Mouse (Mus musculus): ENCODE data around the gene Vmn1r11. TPM values are rescaled to one million over a fixed set of nuclear protein-coding genes. Genes with fewer than 3 reads are reported as not detected.

Vmn1r11 gene
- polyA plus RNA-seq (2012; rRNA removed): not detected in 2 replicates

DNA sequence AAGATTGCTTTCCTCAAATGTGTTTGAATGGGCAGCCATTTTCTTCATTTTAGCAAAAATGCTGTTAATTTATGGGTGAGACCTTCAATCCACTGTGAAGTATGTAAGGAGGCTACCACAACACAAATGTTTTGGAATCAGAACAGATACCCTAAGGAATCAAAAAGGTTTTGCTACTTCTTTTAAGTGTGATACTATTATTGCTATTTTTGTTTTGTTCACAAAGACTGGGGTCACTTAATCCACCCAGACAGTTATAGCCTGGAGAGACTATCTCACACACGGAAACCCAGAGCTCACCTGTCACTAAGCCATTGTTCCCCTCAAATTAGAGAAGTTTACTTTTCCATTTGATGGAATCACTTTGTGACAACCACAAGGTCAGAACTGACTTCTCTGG is at the start of gene Vmn1r11:
Vmn1r11 (plus strand) TSS at position 301 of the 400 bp plus-strand sequence.
- DNase-seq (ENCODE audit: low read depth, low spot score): no peak
- WGBS: 59% methylated on average over 1 of the region's 1 CpGs

- DNase-seq (ENCODE audit: low read depth, low spot score): no peak
- WGBS: 67% methylated on average over 1 of the region's 1 CpGs
Observed at GRCm38 (mm10) chr6:57106358-57106757, 26.9 kb upstream of the Vmn1r11 start.

- no peak for DNase-seq (ENCODE audit: low read depth, low spot score)
Observed at GRCm38 (mm10) chr6:57109154-57109553, 24.1 kb upstream of the Vmn1r11 start, which contains the start of gene Vmn1r10. Vmn1r10 (plus strand) TSS chr6:57109454.

GRCm38 (mm10) chr6:57156619-57157018 is 23.4 kb downstream of the Vmn1r11 start, which contains the start of gene Vmn1r12:
Vmn1r12 (plus strand) TSS chr6:57156919.
- 67% methylated on average over 2 of the region's 2 CpGs for WGBS
- no peak for DNase-seq (ENCODE audit: low read depth, low spot score)

More at GRCm38 (mm10) chr6:57109154-57109553, 24.1 kb upstream of the Vmn1r11 start, which contains the start of gene Vmn1r10:
- WGBS: 85% methylated on average over 3 of the region's 3 CpGs

Other genes starting within 250 kb of the Vmn1r11 start
- gene Nt5c3, start 209.5 kb upstream of the Vmn1r11 start, polyA plus RNA-seq (2012; rRNA removed): 10.5 and 13.4 TPM in 2 replicates
- 0.07 TPM in 1 of 2 replicates, not detected in the other for gene Vmn1r4, start 209.4 kb upstream of the Vmn1r11 start, polyA plus RNA-seq (2012; rRNA removed)
- gene Vmn1r5, start 163.2 kb upstream of the Vmn1r11 start, polyA plus RNA-seq (2012; rRNA removed): not detected in 2 replicates
- gene Vmn1r6, start 136.2 kb upstream of the Vmn1r11 start, polyA plus RNA-seq (2012; rRNA removed): not detected in 2 replicates
- not detected in 2 replicates for gene Vmn1r7, start 108.1 kb upstream of the Vmn1r11 start, polyA plus RNA-seq (2012; rRNA removed)
- not detected in 2 replicates for gene Vmn1r8, start 101.2 kb upstream of the Vmn1r11 start, polyA plus RNA-seq (2012; rRNA removed)
- gene Vmn1r9, start 66.7 kb upstream of the Vmn1r11 start, polyA plus RNA-seq (2012; rRNA removed): not detected in 2 replicates
- not detected in 2 replicates for gene Vmn1r10, start 24.0 kb upstream of the Vmn1r11 start, polyA plus RNA-seq (2012; rRNA removed)
- not detected in 2 replicates for gene Vmn1r12, start 23.5 kb downstream of the Vmn1r11 start, polyA plus RNA-seq (2012; rRNA removed)
- gene Vmn1r13, start 69.8 kb downstream of the Vmn1r11 start, polyA plus RNA-seq (2012; rRNA removed): not detected in 2 replicates
- gene Vmn1r14, start 98.2 kb downstream of the Vmn1r11 start, polyA plus RNA-seq (2012; rRNA removed): not detected in 2 replicates
- gene Vmn1r15, start 124.5 kb downstream of the Vmn1r11 start, polyA plus RNA-seq (2012; rRNA removed): not detected in 2 replicates
- gene Vmn1r16, start 196.0 kb downstream of the Vmn1r11 start, polyA plus RNA-seq (2012; rRNA removed): not detected in 2 replicates
- gene Vmn1r17, start 230.3 kb downstream of the Vmn1r11 start, polyA plus RNA-seq (2012; rRNA removed): not detected in 2 replicates